Mouse (Mus musculus) liver, embryonic 11.5 days (tissue): ENCODE measurements around the gene H6pd. TPM values are rescaled to one million over a fixed set of nuclear protein-coding genes. Genes with fewer than 3 reads are reported as not detected.

Source experiments
- ATAC-seq: fragments of 200-750 bp; cut with Nextera tagmentation; replicated peaks from 2 replicates; pipeline ENCODE4 v1.8.0; 2017; ENCODE audit warnings: moderate number of reproducible peaks, mild to moderate bottlenecking, moderate TSS enrichment, moderate library complexity; ENCODE audit not compliant: low FRiP score
- DNase-seq: peaks from one replicate; pipeline ENCODE4 v3.0.0-alpha.2; 2017; ENCODE audit warnings: low spot score
- H3K27ac ChIP-seq: fragments of 300-500 bp; sonication (generic); 2 replicates; pipeline ENCODE4 v1.5.1; 2014; ENCODE audit warnings: mild to moderate bottlenecking, low read depth, low read length, control low read depth
- H3K27me3 ChIP-seq: fragments of 300-500 bp; sonication (generic); replicated peaks from 2 replicates; pipeline ENCODE4 v1.6.1; 2014; ENCODE audit warnings: low read length, mixed read lengths; ENCODE audit not compliant: control insufficient read depth, insufficient read depth
- H3K36me3 ChIP-seq: fragments of 300-500 bp; sonication (generic); 2 replicates; pipeline ENCODE4 v1.6.1; 2014; ENCODE audit warnings: mild to moderate bottlenecking, low read length, moderate library complexity, mixed read lengths; ENCODE audit not compliant: control insufficient read depth, insufficient read depth
- H3K4me1 ChIP-seq: fragments of 300-500 bp; sonication (generic); replicated peaks from 2 replicates; pipeline ENCODE4 v1.6.1; 2014; ENCODE audit warnings: low read length, mixed read lengths; ENCODE audit not compliant: control insufficient read depth, insufficient read depth
- H3K4me2 ChIP-seq: fragments of 300-500 bp; sonication (generic); 2 replicates; pipeline ENCODE4 v1.6.1; 2014; ENCODE audit warnings: mild to moderate bottlenecking, control low read depth, moderate library complexity
- H3K4me3 ChIP-seq: fragments of 300-500 bp; sonication (generic); 2 replicates; pipeline ENCODE4 v1.5.1; 2014; ENCODE audit warnings: low read depth, low read length, control low read depth
- H3K9ac ChIP-seq: fragments of 300-500 bp; sonication (generic); 2 replicates; pipeline ENCODE4 v1.6.1; 2014; ENCODE audit warnings: low read depth, low read length, control low read depth
- H3K9me3 ChIP-seq: fragments of 300-500 bp; sonication (generic); 2 replicates; pipeline ENCODE4 v1.6.1; 2016; ENCODE audit warnings: low read length, inconsistent platforms, mixed read lengths; ENCODE audit not compliant: control insufficient read depth
- WGBS: fragments of 180-500 bp; shearing (Covaris S2); extraction: QIAGEN DNeasy Blood & Tissue Kit; methylation state at CpG from one replicate; pipeline ENCODE4 v1.1.7; 2014; 5-methylcytosine and 5-hydroxymethylcytosine counted together
- polyA plus RNA-seq: library from polyadenylated mRNA; unstranded; fragments of >200 nt; fragmentation: Nextera tagmentation; extraction: Ambion mirVana; gene quantifications from 2 replicates; pipeline ENCODE4 v1.2.1, GENCODE M21; 2014

Gene H6pd
- polyA plus RNA-seq, 1 experiment from 2014 or later = 9.8 TPM

DNA sequence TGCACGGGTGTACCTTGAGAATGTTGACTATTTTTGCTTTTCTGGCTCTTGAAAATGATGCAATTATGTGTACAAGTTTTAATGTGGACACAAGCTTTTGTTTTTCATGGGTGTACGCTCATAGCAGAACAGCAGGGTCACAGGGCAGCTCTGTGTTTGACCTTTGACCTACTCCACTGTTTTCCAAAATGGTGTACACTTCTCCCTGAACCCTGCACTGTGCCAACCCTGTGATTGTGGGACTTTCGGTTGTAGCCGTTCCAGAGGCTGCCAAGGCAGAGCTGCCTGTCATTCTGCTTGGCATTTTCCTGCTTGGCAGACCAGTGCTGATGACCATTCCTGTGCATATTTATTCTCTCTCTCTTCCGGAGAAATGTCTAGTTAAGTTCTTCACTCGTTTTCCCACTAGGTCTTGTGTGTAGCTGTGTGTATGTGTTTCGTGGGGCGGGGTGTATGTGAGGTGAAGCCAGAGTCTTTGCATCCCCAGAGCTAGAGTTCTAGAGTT lies 4.4 kb upstream of the H6pd start:
- no peak for DNase-seq
- H3K9ac ChIP-seq = no peak overlapping the region
- H3K36me3 ChIP-seq = no peaks in the 10 kb centered on the region
- 82% methylated on average over 8 of the region's 8 CpGs for WGBS
- H3K4me3 ChIP-seq = no peak overlapping the region
- H3K9me3 ChIP-seq = no peaks in the 10 kb centered on the region
- H3K4me1 ChIP-seq = peaks cover 20% of the 10 kb centered on the region
- ATAC-seq = no peak
- no peak overlapping the region for H3K4me2 ChIP-seq
- H3K27me3 ChIP-seq = no peaks in the 10 kb centered on the region
- H3K27ac ChIP-seq = no peak overlapping the region

DNA sequence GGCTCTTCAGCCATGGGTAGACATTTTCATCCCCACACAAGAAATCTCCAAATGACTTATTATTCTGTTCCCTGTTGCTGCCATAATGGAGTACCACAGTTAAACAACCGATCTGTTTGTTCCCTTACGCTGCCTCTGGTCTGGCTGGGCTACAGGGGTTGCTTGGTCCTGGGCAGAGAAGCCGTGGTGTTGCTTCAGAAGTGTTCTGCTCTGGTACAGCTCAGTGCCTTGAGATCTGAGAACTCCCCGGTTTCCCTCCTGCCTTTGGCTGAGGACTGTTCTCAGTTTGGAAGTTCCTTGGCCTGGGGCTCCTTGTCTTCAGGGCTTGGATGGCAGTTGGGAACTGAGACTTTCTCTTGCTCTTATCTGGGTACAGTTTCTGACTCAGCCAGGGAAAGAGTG lies 3.5 kb upstream of the H6pd start:
- no peak for DNase-seq
- Histone ChIP-seq H3K9me3 (no peaks in the 10 kb centered on the region), H3K4me1 (peaks cover 26% of the 10 kb centered on the region), H3K27ac (no peak overlapping the region; the same call in 1 of the 2 replicates), H3K4me3 (no peak overlapping the region), H3K36me3 (no peaks in the 10 kb centered on the region), H3K4me2 (no peak overlapping the region; the same call in 1 of the 2 replicates), H3K27me3 (no peaks in the 10 kb centered on the region), H3K9ac (no peak overlapping the region)
- 51% methylated on average over 4 of the region's 4 CpGs for WGBS
- ATAC-seq = no peak

- Histone ChIP-seq H3K9me3 (no peaks in the 10 kb centered on the region), H3K36me3 (no peaks in the 10 kb centered on the region), H3K9ac (no peak overlapping the region), H3K27ac (no peak overlapping the region; the same call in 1 of the 2 replicates), H3K4me3 (no peak overlapping the region), H3K4me2 (peak overlapping the region; percentile 32; the same call in 1 of the 2 replicates), H3K4me1 (peaks cover 31% of the 10 kb centered on the region), H3K27me3 (no peaks in the 10 kb centered on the region)
- 30% methylated on average over 10 of the region's 10 CpGs for WGBS
- ATAC-seq (no peak), DNase-seq (no peak)
Observed at GRCm38 (mm10) chr4:150011564-150012321, 2.9 kb upstream of the H6pd start.

- Histone ChIP-seq H3K9me3 (no peaks in the 10 kb centered on the region), H3K4me2 (no peak overlapping the region), H3K9ac (no peak overlapping the region), H3K27me3 (no peaks in the 10 kb centered on the region), H3K4me1 (peaks cover 37% of the 10 kb centered on the region), H3K27ac (no peak overlapping the region), H3K36me3 (peaks cover 3% of the 10 kb centered on the region; the same call in 1 of the 2 replicates), H3K4me3 (no peak overlapping the region)
- ATAC-seq (no peak), DNase-seq (no peak)
- WGBS = 76% methylated on average over 6 of the region's 6 CpGs
Observed at GRCm38 (mm10) chr4:150010054-150010730, 1.4 kb upstream of the H6pd start.

GRCm38 (mm10) chr4:150009587-150009930 lies 736 bp upstream of the H6pd start:
- Histone ChIP-seq H3K27ac (0 out of 2 replicates have a peak overlapping the region, but pooled peaks have one; percentile 96), H3K27me3 (no peaks in the 10 kb centered on the region), H3K9me3 (no peaks in the 10 kb centered on the region), H3K4me3 (peak overlapping the region; percentile 81; the same call in 1 of the 2 replicates), H3K9ac (peak overlapping the region; percentile 91), H3K4me1 (peaks cover 37% of the 10 kb centered on the region), H3K4me2 (peak overlapping the region; percentile 91), H3K36me3 (peaks cover 3% of the 10 kb centered on the region; the same call in 1 of the 2 replicates)
- no peak for DNase-seq
- WGBS = 77% methylated on average over 6 of the region's 6 CpGs
- no peak for ATAC-seq

- Histone ChIP-seq H3K9ac (peak overlapping the region; percentile 91), H3K36me3 (peaks cover 3% of the 10 kb centered on the region; the same call in 1 of the 2 replicates), H3K4me3 (peak overlapping the region; percentile 81), H3K27me3 (no peaks in the 10 kb centered on the region), H3K4me2 (peak overlapping the region; percentile 91), H3K4me1 (peaks cover 40% of the 10 kb centered on the region), H3K9me3 (no peaks in the 10 kb centered on the region), H3K27ac (peak overlapping the region; percentile 96)
- DNase-seq (peak; percentile 84), ATAC-seq (peak; percentile 84)
- under 1% methylated on average over 36 of the region's 42 CpGs for WGBS
Observed at GRCm38 (mm10) chr4:150008325-150008852, 434 bp downstream of the H6pd start.

DNA sequence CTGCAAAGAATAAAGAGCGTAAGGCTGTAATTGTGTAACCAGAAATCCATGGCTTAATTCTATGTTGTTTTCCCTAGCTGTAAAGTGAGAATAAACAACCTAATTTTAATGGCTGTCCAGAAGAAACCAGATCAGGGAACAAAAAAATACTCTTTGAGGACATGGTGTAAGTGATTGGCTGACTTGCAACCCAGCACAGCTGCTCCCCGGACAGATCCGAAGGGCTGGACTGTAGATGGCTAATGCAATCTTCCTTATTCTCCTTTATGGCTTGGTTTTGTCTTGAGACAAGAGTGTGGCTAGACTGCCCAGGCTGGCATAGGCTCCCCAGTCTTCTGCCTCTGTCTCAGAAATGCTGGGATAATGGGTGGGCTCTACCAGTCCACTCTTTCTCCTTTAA lies 1.4 kb downstream of the H6pd start:
- Histone ChIP-seq H3K4me3 (no peak overlapping the region), H3K9ac (no peak overlapping the region), H3K9me3 (no peaks in the 10 kb centered on the region), H3K27ac (no peak overlapping the region), H3K27me3 (no peaks in the 10 kb centered on the region), H3K4me2 (peak overlapping the region; percentile 91), H3K4me1 (peaks cover 49% of the 10 kb centered on the region), H3K36me3 (peaks cover 3% of the 10 kb centered on the region; the same call in 1 of the 2 replicates)
- no peak for ATAC-seq
- 81% methylated on average over 3 of the region's 3 CpGs for WGBS
- no peak for DNase-seq

GRCm38 (mm10) chr4:150006991-150007390 lies 1.8 kb downstream of the H6pd start:
- WGBS = 73% methylated on average over 8 of the region's 8 CpGs
- H3K9ac ChIP-seq = no peak overlapping the region
- no peaks in the 10 kb centered on the region for H3K27me3 ChIP-seq
- H3K4me2 ChIP-seq = peak overlapping the region; percentile 91
- H3K4me1 ChIP-seq = peaks cover 49% of the 10 kb centered on the region
- no peak for DNase-seq
- H3K4me3 ChIP-seq = no peak overlapping the region
- peaks cover 3% of the 10 kb centered on the region; the same call in 1 of the 2 replicates for H3K36me3 ChIP-seq
- H3K9me3 ChIP-seq = no peaks in the 10 kb centered on the region
- H3K27ac ChIP-seq = no peak overlapping the region
- ATAC-seq = no peak
